Mouse (Mus musculus) left cerebral cortex, postnatal 25 days (tissue): Measurements from ENCODE around the gene Pkn3. TPM values are rescaled to one million over a fixed set of nuclear protein-coding genes. Genes with fewer than 3 reads are reported as not detected.
"Not testable (repeated sequence)": the region's sequence is repeated elsewhere in the genome, so short reads cannot be mapped to it uniquely, and the experiment has no call there.

Experiments used
- DNase-seq, 2 experiments: peaks; one replicate each; pipeline ENCODE4 v3.0.0; 2022; ENCODE audit warnings: low spot score in 2 of 2, mixed read lengths in 1 of 2
- intact Hi-C: fragments of 180-260 bp; cut with DNase I; formaldehyde crosslinking; loops from one replicate; pipeline ENCODE4 v1.15.1; 2025
- total RNA-seq, 2 experiments: library from RNA; stranded (reverse); gene quantifications; 2 replicates each; pipeline ENCODE4 v1.2.3; 2021

The Pkn3 gene
- total RNA-seq, 2 experiments from 2014 or later, result 1.6 to 2.4 TPM

DNA sequence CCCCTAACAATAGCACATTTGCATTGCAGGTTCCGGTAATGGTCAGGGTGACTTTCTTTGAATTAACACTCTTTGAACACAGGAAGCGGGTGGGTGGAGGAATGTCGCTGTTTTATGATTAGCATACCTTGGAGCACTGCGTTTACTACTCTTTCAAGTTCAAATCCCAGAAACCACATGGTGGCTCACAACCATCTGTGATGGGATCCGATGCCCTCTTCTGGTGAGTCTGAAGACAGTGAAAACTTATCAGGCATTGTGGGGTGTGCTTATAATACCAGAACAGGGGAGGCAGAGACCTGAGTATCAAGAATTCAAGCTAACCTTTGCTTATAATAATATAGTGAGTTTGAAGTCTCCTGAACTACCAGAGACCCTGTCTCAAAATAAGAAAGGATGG is 53.8 kb downstream of the Pkn3 start:
- intact Hi-C loops, DNase-seq: not testable (repeated sequence)

DNA sequence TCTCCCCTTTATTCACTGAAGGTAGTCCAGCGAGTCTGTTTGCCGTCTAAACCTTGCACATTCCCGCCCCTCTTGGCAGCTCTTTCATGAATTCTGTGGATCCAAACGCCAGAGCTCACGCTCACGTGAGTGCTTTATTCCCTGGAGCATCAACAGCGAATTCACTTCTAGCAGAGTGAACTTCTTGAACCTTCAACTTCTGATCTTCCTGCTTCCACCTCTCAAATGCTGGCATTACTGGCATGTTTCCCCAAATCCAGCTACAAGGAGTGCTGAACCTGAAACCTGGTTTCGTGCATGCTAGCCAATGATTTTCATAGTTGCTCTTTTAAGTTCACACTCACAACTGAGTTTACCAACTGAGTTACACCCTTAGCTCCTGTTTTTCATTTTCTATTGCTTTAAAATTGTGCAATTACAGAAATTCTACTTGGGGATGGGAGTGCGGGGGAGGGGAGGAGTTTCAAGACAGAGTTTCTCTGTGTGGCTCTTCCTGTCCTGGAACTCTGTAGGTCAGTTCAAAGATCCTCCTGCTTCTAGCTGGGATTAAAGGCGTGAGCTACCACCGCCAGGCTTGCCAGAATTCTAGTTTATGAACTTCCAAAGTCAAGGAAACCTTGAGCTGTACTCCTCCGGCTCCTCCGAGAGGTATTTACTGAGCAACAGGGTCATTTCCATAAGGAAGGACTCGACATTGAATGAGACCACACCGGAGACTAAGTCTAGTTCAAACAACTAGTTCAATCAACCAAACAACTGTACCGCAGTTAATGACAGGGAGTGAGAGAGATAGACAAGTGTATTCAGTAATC is 55.5 kb downstream of the Pkn3 start:
- intact Hi-C loops, result no loop called here

DNA sequence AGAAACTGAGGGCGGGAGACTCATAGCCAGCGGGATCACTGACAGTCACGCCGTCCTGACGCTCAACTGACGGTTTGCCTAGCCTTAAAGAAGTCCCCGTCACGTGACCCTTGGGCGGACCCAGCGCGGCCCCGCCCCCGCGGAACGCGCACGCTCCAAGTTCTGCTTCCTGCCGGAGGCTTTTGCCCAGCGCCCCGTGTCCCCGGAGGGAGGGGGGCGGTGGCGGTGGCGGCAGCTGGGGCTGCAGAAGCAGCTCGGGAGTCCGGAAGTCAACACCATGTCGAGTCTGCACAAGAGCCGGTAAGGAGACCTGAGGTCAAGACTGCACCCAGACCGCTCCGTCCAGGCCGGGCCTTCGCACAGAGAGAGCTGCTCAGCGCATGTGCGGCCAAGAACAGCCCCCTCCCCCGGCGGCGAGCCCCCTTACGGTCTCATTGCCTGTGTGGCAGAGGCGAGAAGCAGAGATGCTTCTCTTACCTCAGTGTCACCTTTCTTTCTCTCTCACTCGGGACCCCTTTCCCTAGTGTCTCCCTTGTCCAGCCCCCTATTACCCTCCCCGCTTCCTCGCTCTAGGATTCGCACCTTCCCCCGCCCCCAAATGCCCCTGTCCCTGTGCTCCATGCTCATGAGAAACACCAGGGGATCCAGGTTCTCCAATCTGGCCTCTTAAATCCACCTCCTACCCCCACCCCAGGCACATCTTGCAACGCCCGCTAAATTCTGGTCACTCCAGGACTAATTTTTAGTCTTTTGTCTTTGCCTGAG is 56.3 kb downstream of the Pkn3 start, which contains the start of gene Tbc1d13:
Tbc1d13 (plus strand) TSS at position 134 of the 765 bp plus-strand sequence.
- intact Hi-C loops, result no loop called here
- peak; percentile 98 for DNase-seq

More for the DNA sequence above, 55.5 kb downstream of the Pkn3 start:
- DNase-seq, result no peak

- intact Hi-C loops, result no loop called here
- no peak for DNase-seq
Measured at GRCm38 (mm10) chr2:30134378-30134711, 56.9 kb downstream of the Pkn3 start.

DNA sequence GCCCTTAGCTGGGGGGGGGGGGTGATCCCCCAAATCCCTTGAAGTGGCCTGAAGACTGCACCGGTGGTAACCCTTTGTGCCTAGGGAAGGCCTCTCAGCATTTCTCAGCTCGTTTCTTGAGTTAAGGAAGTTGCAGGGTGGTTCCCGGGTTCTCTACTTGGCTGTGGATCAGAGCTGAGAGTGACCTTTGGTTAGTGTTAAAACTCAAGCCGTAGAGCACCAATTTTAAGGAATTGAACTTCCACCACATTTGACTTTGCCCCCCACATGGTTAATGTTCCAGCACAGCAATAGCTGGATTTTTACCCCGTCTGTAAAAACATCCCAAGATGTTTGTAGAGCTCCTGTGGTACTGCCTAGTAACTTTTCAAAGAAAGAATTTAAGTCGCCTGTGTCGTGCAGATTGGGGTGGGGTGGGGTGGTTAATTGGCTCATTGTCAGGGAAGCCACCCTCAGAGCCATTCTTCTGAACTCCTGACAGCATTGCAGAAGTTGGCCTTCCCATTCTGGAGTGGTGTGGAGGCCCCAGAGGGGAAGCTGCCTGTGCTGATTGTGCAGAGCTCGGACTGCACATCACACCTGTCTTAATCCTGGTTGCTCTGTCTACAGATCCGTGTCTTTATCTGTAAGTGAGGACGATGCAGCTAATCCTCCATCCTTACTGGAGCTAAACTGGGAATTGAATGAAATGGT is 57.6 kb downstream of the Pkn3 start:
- intact Hi-C loops, result no loop called here
- DNase-seq, result no peak

- DNase-seq, result no peak
- intact Hi-C loops, result no loop called here
Measured at GRCm38 (mm10) chr2:30136458-30136857, 59.0 kb downstream of the Pkn3 start.

GRCm38 (mm10) chr2:30140021-30140420 is 62.5 kb downstream of the Pkn3 start:
- intact Hi-C loops, DNase-seq: not testable (repeated sequence)

Other genes with a start within 250 kb of the Pkn3 start
- 1 to 10 TPM; 4.6 to 5.8 TPM for gene Cercam, start 208.5 kb upstream of the Pkn3 start, total RNA-seq
- 10 to 100 TPM; 86.9 to 96.3 TPM for gene Odf2, start 188.5 kb upstream of the Pkn3 start, total RNA-seq
- 10 to 100 TPM; 40.9 to 42.6 TPM for gene Gle1, start 142.3 kb upstream of the Pkn3 start, total RNA-seq
- 100 to 1,000 TPM; 940 to 943 TPM for gene Sptan1, start 112.1 kb upstream of the Pkn3 start, total RNA-seq
- gene Wdr34, start 28.8 kb upstream of the Pkn3 start, total RNA-seq, result 10 to 100 TPM; 37.4 to 37.9 TPM
- gene Set, start 20.3 kb upstream of the Pkn3 start, total RNA-seq, result 100 to 1,000 TPM; 186 to 193 TPM
- gene Zdhhc12, start 16.0 kb downstream of the Pkn3 start, total RNA-seq, result 1 to 10 TPM; 8.5 to 8.8 TPM
- gene Zer1, start 46.9 kb downstream of the Pkn3 start, total RNA-seq, result 100 to 1,000 TPM; 152 TPM
- gene Tbc1d13, start 56.1 kb downstream of the Pkn3 start, total RNA-seq, result 10 to 100 TPM; 51.3 to 58.4 TPM
- gene Endog, start 93.8 kb downstream of the Pkn3 start, total RNA-seq, result 10 to 100 TPM; 20.4 to 21.8 TPM
- gene Spout1, start 100.8 kb downstream of the Pkn3 start, total RNA-seq, result 10 to 100 TPM; 34.7 to 36.9 TPM
- 10 to 100 TPM; 12.2 to 16.7 TPM for gene Kyat1, start 128.2 kb downstream of the Pkn3 start, total RNA-seq
- 10 to 100 TPM; 53.9 to 59.8 TPM for gene Lrrc8a, start 160.0 kb downstream of the Pkn3 start, total RNA-seq
- 10 to 100 TPM in 1 of 2 experiments, 1 to 10 TPM in 1; 9.9 to 12.3 TPM for gene Gm28035, start 162.9 kb downstream of the Pkn3 start, total RNA-seq
- 10 to 100 TPM; 18.8 to 19.7 TPM for gene Phyhd1, start 188.5 kb downstream of the Pkn3 start, total RNA-seq
- 1 to 10 TPM in 1 of 2 experiments, not detected in 1; 1.3 TPM for gene Gm28038, start 203.4 kb downstream of the Pkn3 start, total RNA-seq
- gene Dolk, start 208.7 kb downstream of the Pkn3 start, total RNA-seq, result 10 to 100 TPM; 23.7 to 26.3 TPM
- 10 to 100 TPM; 21.6 to 22.6 TPM for gene Nup188, start 208.7 kb downstream of the Pkn3 start, total RNA-seq